Mouse (Mus musculus) testis, adult 2 months (tissue): Measurements from ENCODE around the gene Cacna1i. TPM values are rescaled to one million over a fixed set of nuclear protein-coding genes. Genes with fewer than 3 reads are reported as not detected.

Experiments used
- H3K27ac ChIP-seq: fragments of 200-500 bp; 2 replicates; pipeline ENCODE4 v1.5.1; 2012; ENCODE audit warnings: low read depth, low read length; ENCODE audit not compliant: control insufficient read depth, insufficient read depth
- H3K27me3 ChIP-seq: fragments of 200-500 bp; 2 replicates; pipeline ENCODE4 v1.6.1; 2012; ENCODE audit warnings: mild to moderate bottlenecking, low read length, moderate library complexity; ENCODE audit not compliant: control insufficient read depth, insufficient read depth
- H3K36me3 ChIP-seq: fragments of 200-500 bp; 2 replicates; pipeline ENCODE4 v1.6.1; 2012; ENCODE audit warnings: mild to moderate bottlenecking, low read length; ENCODE audit not compliant: control insufficient read depth, insufficient read depth
- H3K4me1 ChIP-seq: fragments of 200-500 bp; 2 replicates; pipeline ENCODE4 v1.6.1; 2012; ENCODE audit warnings: low read length; ENCODE audit not compliant: control insufficient read depth, insufficient read depth
- H3K4me3 ChIP-seq: fragments of 200-500 bp; 2 replicates; pipeline ENCODE4 v1.5.1; 2012; ENCODE audit warnings: low read depth, mild to moderate bottlenecking, low read length, moderate library complexity, mixed read lengths; ENCODE audit not compliant: control insufficient read depth
- CTCF ChIP-seq: fragments of 200-500 bp; IDR thresholded peaks from 2 replicates; pipeline ENCODE4 v1.5.1; 2012; ENCODE audit warnings: low read depth, mild to moderate bottlenecking, inconsistent platforms, low read length, moderate library complexity; ENCODE audit not compliant: control insufficient read depth, insufficient read depth, insufficient replicate concordance
- POLR2A ChIP-seq: fragments of 200-500 bp; IDR thresholded peaks from 2 replicates; pipeline ENCODE4 v1.6.1; 2012; ENCODE audit warnings: low read depth, mild to moderate bottlenecking, inconsistent platforms, low read length, moderate library complexity; ENCODE audit not compliant: control insufficient read depth
- polyA plus RNA-seq: library from polyadenylated mRNA; depleted of rRNA; stranded (reverse); fragments of >200 nt; gene quantifications from 2 replicates; pipeline ENCODE4 v1.2.3, GENCODE M21; 2012

The Cacna1i gene
- polyA plus RNA-seq, 1 experiment, result 1.2 TPM

GRCm38 (mm10) chr15:80335196-80335595 lies 48.2 kb downstream of the Cacna1i start:
- Histone ChIP-seq H3K36me3 (no peaks in the 10 kb centered on the region), H3K4me3 (no peak overlapping the region), H3K27ac (no peak overlapping the region), H3K27me3 (no peaks in the 10 kb centered on the region), H3K4me1 (peaks cover 1% of the 10 kb centered on the region)
- TF ChIP-seq CTCF, result no peak
- TF ChIP-seq POLR2A, result no peak

- no peak for TF ChIP-seq POLR2A
- peak; percentile 57; the same call in 1 of the 2 replicates for TF ChIP-seq CTCF
- no peak overlapping the region for H3K4me3 ChIP-seq
These were observed 53.3 kb downstream of the Cacna1i start for GRCm38 (mm10) chr15:80340348-80340747.

DNA sequence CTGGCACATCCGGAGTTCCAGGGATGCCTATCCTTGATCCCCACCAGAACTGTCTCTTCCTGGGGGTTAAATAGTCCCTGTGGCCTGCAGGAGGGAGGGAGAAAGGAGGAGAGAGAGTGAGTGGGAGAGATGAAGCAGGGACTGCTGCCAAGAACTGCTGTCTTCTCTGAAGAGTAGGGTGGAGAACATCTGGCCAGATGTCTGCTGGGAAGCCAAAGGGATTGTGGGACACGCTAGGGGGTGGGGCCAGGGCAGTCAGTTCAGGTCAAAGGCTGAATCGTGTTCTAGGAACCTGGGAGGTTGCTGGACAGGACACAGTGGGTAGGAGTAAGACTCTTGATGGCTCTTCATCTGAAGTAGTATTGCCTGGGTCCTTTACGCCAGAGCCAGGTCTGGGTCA lies 55.4 kb downstream of the Cacna1i start:
- Histone ChIP-seq H3K27ac (no peak overlapping the region), H3K4me1 (no peaks in the 10 kb centered on the region), H3K27me3 (no peaks in the 10 kb centered on the region), H3K36me3 (no peaks in the 10 kb centered on the region), H3K4me3 (no peak overlapping the region)
- TF ChIP-seq CTCF (no peak), POLR2A (no peak)

More at GRCm38 (mm10) chr15:80340348-80340747, 53.3 kb downstream of the Cacna1i start:
- H3K4me1 ChIP-seq, result no peaks in the 10 kb centered on the region
- no peaks in the 10 kb centered on the region for H3K27me3 ChIP-seq
- H3K27ac ChIP-seq, result no peak overlapping the region
- H3K36me3 ChIP-seq, result no peaks in the 10 kb centered on the region

GRCm38 (mm10) chr15:80343031-80343430 lies 56.0 kb downstream of the Cacna1i start:
- TF ChIP-seq POLR2A (no peak), CTCF (no peak)
- H3K27ac ChIP-seq, result no peak overlapping the region

GRCm38 (mm10) chr15:80343731-80344130 lies 56.7 kb downstream of the Cacna1i start:
- H3K4me1 ChIP-seq, result no peaks in the 10 kb centered on the region
- TF ChIP-seq CTCF, result no peak
- TF ChIP-seq POLR2A, result no peak
- H3K27ac ChIP-seq, result no peak overlapping the region
- no peak overlapping the region for H3K4me3 ChIP-seq
- H3K36me3 ChIP-seq, result no peaks in the 10 kb centered on the region
- no peaks in the 10 kb centered on the region for H3K27me3 ChIP-seq

More at GRCm38 (mm10) chr15:80343031-80343430, 56.0 kb downstream of the Cacna1i start:
- Histone ChIP-seq H3K4me3 (no peak overlapping the region), H3K36me3 (no peaks in the 10 kb centered on the region), H3K4me1 (no peaks in the 10 kb centered on the region), H3K27me3 (no peaks in the 10 kb centered on the region)

DNA sequence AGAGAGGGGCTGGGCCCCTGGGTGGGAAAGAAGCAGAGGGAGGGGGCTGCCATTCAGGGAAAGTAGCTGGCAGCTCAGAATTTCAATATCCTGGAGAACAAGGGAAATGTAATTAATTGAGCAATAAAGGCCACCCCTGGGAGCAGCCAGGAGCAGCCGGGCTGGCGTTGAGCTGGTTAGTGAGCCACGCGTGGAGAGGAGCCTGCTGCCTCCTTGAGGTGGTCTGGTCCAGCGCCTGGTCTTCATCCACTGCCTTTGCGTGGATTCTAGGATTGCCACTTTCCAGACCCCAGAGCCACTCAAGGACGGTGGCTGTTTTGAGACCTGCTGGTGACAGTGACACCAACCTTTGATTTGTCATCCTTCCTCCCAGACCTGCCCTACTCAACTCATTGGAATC lies 59.5 kb downstream of the Cacna1i start:
- Histone ChIP-seq H3K4me3 (no peak overlapping the region), H3K4me1 (no peaks in the 10 kb centered on the region), H3K27ac (no peak overlapping the region), H3K36me3 (no peaks in the 10 kb centered on the region), H3K27me3 (no peaks in the 10 kb centered on the region)
- TF ChIP-seq CTCF (no peak), POLR2A (no peak)

- Histone ChIP-seq H3K4me3 (no peak overlapping the region), H3K4me1 (no peaks in the 10 kb centered on the region), H3K36me3 (no peaks in the 10 kb centered on the region), H3K27me3 (no peaks in the 10 kb centered on the region), H3K27ac (no peak overlapping the region)
- TF ChIP-seq POLR2A (no peak), CTCF (no peak)
These were observed 63.4 kb downstream of the Cacna1i start for GRCm38 (mm10) chr15:80350431-80350830.

GRCm38 (mm10) chr15:80358798-80359197 lies 71.8 kb downstream of the Cacna1i start:
- Histone ChIP-seq H3K27me3 (no peaks in the 10 kb centered on the region), H3K4me1 (no peaks in the 10 kb centered on the region), H3K4me3 (no peak overlapping the region), H3K27ac (no peak overlapping the region), H3K36me3 (no peaks in the 10 kb centered on the region)
- TF ChIP-seq CTCF (no peak), POLR2A (no peak)
